Mouse (Mus musculus): ENCODE measurements at regions not wholly inside any gene's neighbourhood (a gene's known extent, or its start where the extent isn't known, plus 50 kb on each side); places are given as distances from the start of the nearest gene placed in this dataset.
A peak's percentile ranks its signal among the peaks of the same experiment; 100 is the strongest.

DNA sequence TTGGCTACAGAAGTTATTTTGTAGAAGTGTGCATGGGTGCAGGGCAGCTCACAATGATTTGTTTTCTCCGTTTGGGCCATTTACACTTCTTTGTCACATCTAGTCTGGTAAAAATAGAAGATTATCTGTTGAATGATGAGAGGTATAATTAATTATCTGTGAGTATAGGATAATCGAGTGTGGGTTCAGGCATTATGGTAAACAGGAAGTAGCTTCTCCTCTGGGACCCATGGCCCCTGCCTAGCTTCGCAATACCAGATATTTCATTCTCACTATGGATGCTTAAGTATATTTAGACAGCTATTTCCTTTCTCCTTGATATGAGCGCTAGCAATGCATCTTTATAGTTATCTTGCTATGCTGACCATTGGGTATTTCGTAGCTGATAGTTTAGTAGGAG lies 1373.7 kb upstream of the Pcdh20 start:
- Histone ChIP-seq H3K27ac (ENCODE audit: low read length) (no peak overlapping the region), H3K27me3 (ENCODE audit: control insufficient read depth, insufficient read depth, low read length) (no peaks in the 10 kb centered on the region), H3K4me3 (ENCODE audit: low read length) (no peak overlapping the region), H3K36me3 (ENCODE audit: control insufficient read depth, insufficient read depth) (no peaks in the 10 kb centered on the region), H3K9ac (ENCODE audit: low read length) (no peak overlapping the region), H3K9me3 (replicated peaks; ENCODE audit: control insufficient read depth, low read length) (no peaks in the 10 kb centered on the region), H3K4me1 (ENCODE audit: control insufficient read depth, insufficient read depth, low read length) (no peaks in the 10 kb centered on the region), H3K4me2 (ENCODE audit: low read depth, low read length) (no peak overlapping the region)
- 59% methylated on average over 5 of the region's 5 CpGs for WGBS
- no peak for ATAC-seq (replicated peaks; ENCODE audit: extremely low read depth, insufficient read depth, low FRiP score)

DNA sequence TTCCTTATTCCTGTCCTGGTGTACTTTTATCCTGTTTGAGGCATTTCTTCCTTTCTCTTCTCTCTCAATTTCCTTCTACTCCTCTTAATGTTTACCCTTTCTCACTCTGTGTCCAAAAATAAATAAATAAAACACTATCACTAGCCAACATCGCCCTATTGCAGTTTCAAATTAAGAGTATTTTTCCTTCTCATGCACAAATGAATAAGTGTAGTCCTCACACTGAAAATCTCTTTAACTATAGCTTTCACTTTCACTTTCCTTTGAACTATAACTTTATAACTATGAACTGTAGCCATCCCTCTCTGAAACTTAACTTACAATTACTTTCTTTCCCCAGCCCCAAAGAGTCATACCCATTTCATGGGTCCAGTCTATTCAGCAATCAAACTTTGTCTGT lies 1355.5 kb upstream of the Pcdh20 start:
- Histone ChIP-seq H3K36me3 (ENCODE audit: control insufficient read depth, insufficient read depth) (no peaks in the 10 kb centered on the region), H3K27ac (ENCODE audit: low read length) (no peak overlapping the region), H3K27me3 (ENCODE audit: control insufficient read depth, insufficient read depth, low read length) (no peaks in the 10 kb centered on the region), H3K9ac (ENCODE audit: low read length) (no peak overlapping the region), H3K4me1 (ENCODE audit: control insufficient read depth, insufficient read depth, low read length) (no peaks in the 10 kb centered on the region), H3K9me3 (replicated peaks; ENCODE audit: control insufficient read depth, low read length) (no peaks in the 10 kb centered on the region), H3K4me2 (ENCODE audit: low read depth, low read length) (no peak overlapping the region), H3K4me3 (ENCODE audit: low read length) (no peak overlapping the region)
- ATAC-seq (replicated peaks; ENCODE audit: extremely low read depth, insufficient read depth, low FRiP score), result no peak
- WGBS, result 56% methylated on average over 1 of the region's 1 CpGs

DNA sequence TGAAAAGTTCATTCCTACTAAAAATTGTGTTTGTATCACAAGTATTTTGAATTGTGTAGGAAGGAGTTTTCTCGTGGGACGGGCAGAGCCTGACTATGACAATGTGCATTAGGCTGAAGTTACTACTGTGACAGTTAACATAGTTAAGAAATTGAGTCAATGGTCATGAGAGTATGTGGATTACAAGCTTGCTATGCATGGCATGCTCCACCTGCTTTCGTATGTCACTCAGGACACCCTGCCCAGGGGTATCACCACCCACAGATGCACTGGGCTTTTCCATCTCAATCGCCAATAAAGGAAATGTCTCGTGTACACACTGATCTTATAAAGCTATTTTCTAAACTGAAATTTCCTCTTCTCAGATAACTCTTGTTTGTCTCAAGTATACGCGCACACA lies 1354.8 kb upstream of the Pcdh20 start:
- no peak overlapping the region for H3K27ac ChIP-seq (ENCODE audit: low read length)
- no peak overlapping the region for H3K9ac ChIP-seq (ENCODE audit: low read length)
- no peak for ATAC-seq (replicated peaks; ENCODE audit: extremely low read depth, insufficient read depth, low FRiP score)
- H3K36me3 ChIP-seq (ENCODE audit: control insufficient read depth, insufficient read depth), result no peaks in the 10 kb centered on the region
- 83% methylated on average over 7 of the region's 7 CpGs for WGBS
- H3K27me3 ChIP-seq (ENCODE audit: control insufficient read depth, insufficient read depth, low read length), result no peaks in the 10 kb centered on the region
- H3K4me3 ChIP-seq (ENCODE audit: low read length), result no peak overlapping the region
- no peak overlapping the region for H3K4me2 ChIP-seq (ENCODE audit: low read depth, low read length)
- no peaks in the 10 kb centered on the region for H3K9me3 ChIP-seq (replicated peaks; ENCODE audit: control insufficient read depth, low read length)
- H3K4me1 ChIP-seq (ENCODE audit: control insufficient read depth, insufficient read depth, low read length), result no peaks in the 10 kb centered on the region

DNA sequence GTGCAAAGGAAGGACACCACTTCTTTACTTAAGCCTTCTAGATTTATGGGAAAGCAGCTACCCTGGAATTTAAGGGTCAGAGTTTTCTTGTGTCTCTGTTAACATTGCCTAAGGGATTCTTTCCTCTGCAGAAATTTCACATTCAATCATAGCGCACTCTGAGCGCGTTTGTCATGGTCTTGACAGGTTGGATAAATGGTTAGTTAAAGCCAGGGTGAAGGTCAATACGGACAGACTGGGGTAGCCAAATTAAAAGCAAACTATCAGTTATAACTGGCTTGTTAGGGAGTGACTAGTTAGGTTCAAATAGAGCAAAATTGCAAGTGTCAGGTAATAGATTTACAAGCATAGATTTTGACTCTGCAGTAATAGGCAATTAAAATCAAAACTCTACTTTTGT lies 1352.2 kb upstream of the Pcdh20 start:
- H3K4me1 ChIP-seq (ENCODE audit: control insufficient read depth, insufficient read depth, low read length), result no peaks in the 10 kb centered on the region
- WGBS, result 73% methylated on average over 4 of the region's 4 CpGs
- no peak overlapping the region for H3K4me2 ChIP-seq (ENCODE audit: low read depth, low read length)
- H3K27me3 ChIP-seq (ENCODE audit: control insufficient read depth, insufficient read depth, low read length), result no peaks in the 10 kb centered on the region
- no peak overlapping the region for H3K4me3 ChIP-seq (ENCODE audit: low read length)
- no peaks in the 10 kb centered on the region for H3K9me3 ChIP-seq (replicated peaks; ENCODE audit: control insufficient read depth, low read length)
- H3K9ac ChIP-seq (ENCODE audit: low read length), result no peak overlapping the region
- ATAC-seq (replicated peaks; ENCODE audit: extremely low read depth, insufficient read depth, low FRiP score), result no peak
- H3K36me3 ChIP-seq (ENCODE audit: control insufficient read depth, insufficient read depth), result no peaks in the 10 kb centered on the region
- H3K27ac ChIP-seq (ENCODE audit: low read length), result no peak overlapping the region

DNA sequence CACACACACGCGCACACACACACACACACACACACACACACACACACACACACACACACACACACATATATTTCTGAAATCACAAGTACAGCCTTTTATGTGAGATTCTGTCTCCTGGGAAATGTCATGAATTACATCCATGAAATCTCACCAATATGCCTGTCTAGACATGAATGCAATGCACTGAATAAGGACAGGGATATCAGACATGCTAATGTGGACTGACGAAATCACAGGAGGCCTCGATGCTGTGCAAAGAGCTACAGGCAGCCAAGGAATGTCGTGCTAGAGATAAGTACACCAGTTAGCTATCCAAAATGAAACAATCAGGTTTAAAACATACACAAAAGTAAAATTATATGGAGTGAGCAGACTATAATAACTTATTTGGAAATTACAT lies 1351.0 kb upstream of the Pcdh20 start:
- no peaks in the 10 kb centered on the region for H3K4me1 ChIP-seq (ENCODE audit: control insufficient read depth, insufficient read depth, low read length)
- H3K4me2 ChIP-seq (ENCODE audit: low read depth, low read length), result no peak overlapping the region
- no peak overlapping the region for H3K27ac ChIP-seq (ENCODE audit: low read length)
- no peaks in the 10 kb centered on the region for H3K27me3 ChIP-seq (ENCODE audit: control insufficient read depth, insufficient read depth, low read length)
- no peak overlapping the region for H3K4me3 ChIP-seq (ENCODE audit: low read length)
- H3K9me3 ChIP-seq (replicated peaks; ENCODE audit: control insufficient read depth, low read length), result no peaks in the 10 kb centered on the region
- ATAC-seq (replicated peaks; ENCODE audit: extremely low read depth, insufficient read depth, low FRiP score), result 0 out of 2 replicates have a peak, but pooled peaks have one; percentile 49
- no peaks in the 10 kb centered on the region for H3K36me3 ChIP-seq (ENCODE audit: control insufficient read depth, insufficient read depth)
- H3K9ac ChIP-seq (ENCODE audit: low read length), result no peak overlapping the region
- 52% methylated on average over 5 of the region's 5 CpGs for WGBS

DNA sequence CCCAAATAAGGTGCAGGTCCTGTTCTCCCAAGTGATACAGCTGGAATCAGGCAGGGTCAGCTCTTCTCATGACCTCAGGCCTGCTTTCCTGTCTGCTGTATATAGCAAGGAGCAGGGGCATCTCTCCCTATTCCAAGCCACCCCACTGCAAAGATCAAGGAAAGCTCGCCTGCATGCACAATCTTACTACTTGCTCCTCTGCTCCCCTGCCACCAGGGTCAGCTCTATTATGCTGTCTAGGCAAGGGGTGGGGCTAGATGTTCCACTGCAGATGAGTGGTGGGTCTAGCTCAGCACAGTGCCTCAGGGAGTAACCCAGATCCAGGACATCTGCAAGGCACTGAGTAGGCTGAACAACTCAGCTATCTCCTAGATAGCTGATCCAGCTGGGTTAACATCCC lies 1335.6 kb upstream of the Pcdh20 start:
- Histone ChIP-seq H3K9ac (ENCODE audit: low read length) (no peak overlapping the region), H3K27me3 (ENCODE audit: control insufficient read depth, insufficient read depth, low read length) (no peaks in the 10 kb centered on the region), H3K4me1 (ENCODE audit: control insufficient read depth, insufficient read depth, low read length) (no peaks in the 10 kb centered on the region), H3K9me3 (replicated peaks; ENCODE audit: control insufficient read depth, low read length) (no peaks in the 10 kb centered on the region), H3K4me3 (ENCODE audit: low read length) (no peak overlapping the region), H3K27ac (ENCODE audit: low read length) (no peak overlapping the region), H3K36me3 (ENCODE audit: control insufficient read depth, insufficient read depth) (no peaks in the 10 kb centered on the region), H3K4me2 (ENCODE audit: low read depth, low read length) (no peak overlapping the region)
- 53% methylated on average over 1 of the region's 1 CpGs for WGBS
- no peak for ATAC-seq (replicated peaks; ENCODE audit: extremely low read depth, insufficient read depth, low FRiP score)

DNA sequence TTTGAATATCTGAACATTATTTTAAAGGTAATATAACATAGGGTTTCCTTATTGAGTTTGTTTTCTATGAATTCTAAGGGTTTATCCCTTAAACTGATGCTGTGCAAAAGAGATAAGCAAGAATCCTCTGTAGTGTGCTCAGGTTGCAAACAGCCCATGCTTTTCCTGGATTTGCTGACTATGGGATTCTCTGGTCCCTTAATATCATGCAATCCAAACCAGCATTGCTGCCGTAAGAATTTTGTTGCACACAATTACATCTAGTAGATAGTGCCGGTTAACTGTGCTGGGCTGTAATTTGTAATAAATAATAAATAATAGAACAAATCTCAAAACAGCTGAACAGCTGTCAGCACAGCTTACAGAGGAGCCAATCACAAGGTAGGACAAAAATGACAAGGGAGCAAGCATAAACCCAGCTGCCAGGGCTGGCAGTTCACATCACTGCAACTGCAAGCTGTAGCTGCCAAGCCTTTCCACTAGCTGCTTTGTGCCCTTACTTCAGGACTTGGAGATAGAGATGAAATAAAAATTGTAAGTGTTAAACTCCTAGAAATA lies 1333.6 kb upstream of the Pcdh20 start:
- 74% methylated on average over 2 of the region's 2 CpGs for WGBS
- Histone ChIP-seq H3K27me3 (ENCODE audit: control insufficient read depth, insufficient read depth, low read length) (no peaks in the 10 kb centered on the region), H3K9ac (ENCODE audit: low read length) (no peak overlapping the region), H3K27ac (ENCODE audit: low read length) (no peak overlapping the region), H3K4me1 (ENCODE audit: control insufficient read depth, insufficient read depth, low read length) (no peaks in the 10 kb centered on the region), H3K4me3 (ENCODE audit: low read length) (no peak overlapping the region), H3K36me3 (ENCODE audit: control insufficient read depth, insufficient read depth) (no peaks in the 10 kb centered on the region), H3K4me2 (ENCODE audit: low read depth, low read length) (no peak overlapping the region), H3K9me3 (replicated peaks; ENCODE audit: control insufficient read depth, low read length) (no peaks in the 10 kb centered on the region)
- no peak for ATAC-seq (replicated peaks; ENCODE audit: extremely low read depth, insufficient read depth, low FRiP score)

DNA sequence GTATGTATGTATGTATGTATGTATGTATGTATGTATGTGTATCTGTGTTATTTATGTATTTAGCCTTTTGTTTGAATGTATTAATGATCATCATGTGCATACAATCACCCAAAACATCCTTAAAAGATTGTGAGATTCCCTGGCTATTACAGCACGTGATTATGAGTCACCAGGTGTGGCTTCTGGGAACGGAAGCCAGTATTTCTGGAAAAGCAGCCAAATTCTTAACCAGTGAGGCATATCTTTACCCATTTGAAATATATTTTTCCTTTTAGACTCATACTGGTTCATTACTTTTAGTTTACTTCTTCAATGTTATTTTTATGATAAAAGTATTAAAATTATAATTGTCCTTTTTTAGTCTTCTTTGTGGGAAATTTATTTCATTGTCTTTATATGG lies 1284.6 kb upstream of the Pcdh20 start:
- WGBS, result 54% methylated on average over 2 of the region's 2 CpGs

DNA sequence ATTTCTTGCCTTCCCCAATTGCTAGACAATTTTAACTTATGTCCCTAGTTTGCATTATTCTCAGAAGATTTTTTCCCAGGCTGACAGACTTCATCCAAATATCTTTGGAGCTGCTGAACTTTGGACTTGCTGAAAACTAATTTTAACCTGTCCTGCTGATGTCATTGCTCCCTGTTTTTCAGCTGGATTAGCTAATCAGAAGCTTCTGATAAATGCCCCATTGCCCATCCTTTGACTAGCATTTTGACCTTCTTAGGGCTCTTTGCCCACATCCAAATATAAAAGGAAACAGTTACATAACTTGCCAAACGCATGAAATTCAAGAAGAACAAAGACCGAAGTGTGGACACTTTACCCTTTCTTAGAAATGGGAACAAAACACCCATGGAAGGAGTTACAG lies 1242.5 kb upstream of the Pcdh20 start:
- no peak overlapping the region for H3K27ac ChIP-seq (ENCODE audit: low read length)
- H3K9me3 ChIP-seq (replicated peaks; ENCODE audit: control insufficient read depth, low read length), result no peaks in the 10 kb centered on the region
- H3K27me3 ChIP-seq (ENCODE audit: control insufficient read depth, insufficient read depth, low read length), result no peaks in the 10 kb centered on the region
- no peak for ATAC-seq (replicated peaks; ENCODE audit: extremely low read depth, insufficient read depth, low FRiP score)
- no peak overlapping the region for H3K9ac ChIP-seq (ENCODE audit: low read length)
- no peak overlapping the region for H3K4me3 ChIP-seq (ENCODE audit: low read length)
- H3K4me2 ChIP-seq (ENCODE audit: low read depth, low read length), result no peak overlapping the region
- WGBS, result 77% methylated on average over 2 of the region's 2 CpGs
- no peaks in the 10 kb centered on the region for H3K36me3 ChIP-seq (ENCODE audit: control insufficient read depth, insufficient read depth)
- no peaks in the 10 kb centered on the region for H3K4me1 ChIP-seq (ENCODE audit: control insufficient read depth, insufficient read depth, low read length)

More for the DNA sequence above, 1284.6 kb upstream of the Pcdh20 start:
- Histone ChIP-seq H3K4me1 (ENCODE audit: control insufficient read depth, insufficient read depth, low read length) (no peaks in the 10 kb centered on the region), H3K4me2 (ENCODE audit: low read depth, low read length) (no peak overlapping the region), H3K36me3 (ENCODE audit: control insufficient read depth, insufficient read depth) (no peaks in the 10 kb centered on the region), H3K27me3 (ENCODE audit: control insufficient read depth, insufficient read depth, low read length) (no peaks in the 10 kb centered on the region), H3K9me3 (replicated peaks; ENCODE audit: control insufficient read depth, low read length) (no peaks in the 10 kb centered on the region), H3K9ac (ENCODE audit: low read length) (no peak overlapping the region), H3K27ac (ENCODE audit: low read length) (no peak overlapping the region), H3K4me3 (ENCODE audit: low read length) (no peak overlapping the region)
- ATAC-seq (replicated peaks; ENCODE audit: extremely low read depth, insufficient read depth, low FRiP score), result no peak

Data from heart, embryonic 16.5 days (tissue).